Comparison of ENCODE assay signal across 24 mouse cellular contexts in the genomic region with DNA sequence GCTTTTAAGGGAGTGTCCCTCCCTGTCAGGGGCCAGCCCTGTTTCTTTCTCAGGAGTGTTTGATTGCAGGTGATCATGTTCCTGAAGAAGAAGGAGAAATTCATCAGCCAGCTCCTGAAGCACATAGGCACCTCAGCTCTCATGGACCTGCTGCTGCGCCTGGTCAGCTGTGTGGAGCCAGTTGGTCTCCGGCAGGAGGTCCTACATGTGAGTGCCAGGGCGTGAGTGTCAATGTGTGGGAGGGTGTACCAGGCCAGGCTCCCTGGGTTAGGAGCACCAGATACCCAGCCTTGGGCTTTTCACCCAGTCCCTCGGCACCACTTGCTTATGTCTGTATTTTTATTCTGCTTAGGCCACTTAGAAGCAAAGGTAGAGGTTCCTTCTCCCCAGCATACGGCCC. TPM values are rescaled to one million over a fixed set of nuclear protein-coding genes. Genes with fewer than 3 reads are reported as not detected.
DNase-seq lines count a peak whose midpoint lies in the region; ATAC-seq and TF ChIP-seq lines count a peak whose summit lies in the region.
"Had no signal": no experiment of that assay in that cellular context is flagged by ENCODE, and none has a peak within 500 bp of the region (broad histone marks: within the 10 kb centered on the region; RNA-seq: fewer than 3 reads in every experiment).

No protein-coding gene starts in this region.

- H3K4me1 ChIP-seq in cerebellum, adult 2 months (ENCODE audit: control insufficient read depth, insufficient read depth, low read length): peaks cover 17% of the 10 kb centered on the region
- H3K4me1 ChIP-seq: heart, embryonic 10.5 days; heart, embryonic 13.5 days had no signal

- ATAC-seq in cerebellum, adult (ENCODE audit: insufficient number of reproducible peaks, low FRiP score, low TSS enrichment): peak; percentile 75; the same call in 1 of the 2 replicates
- ATAC-seq: activated CD4-positive, CD25-positive, alpha-beta regulatory T cell, adult 4 months; forebrain, embryonic 13.5 days; forebrain, embryonic 16.5 days; intestine, postnatal 0 days had no signal

- no peak overlapping the region for H3K4me3 ChIP-seq in cerebellum, adult 2 months (replicated peaks; ENCODE audit: insufficient read depth, low read depth, low read length)
- H3K4me3 ChIP-seq: forebrain, embryonic 10.5 days; forebrain, embryonic 13.5 days; heart, embryonic 10.5 days; heart, embryonic 13.5 days had no signal

- H3K27ac ChIP-seq in cerebellum, adult 2 months (ENCODE audit: insufficient read depth, low read length): peak overlapping the region; percentile 35
- H3K27ac ChIP-seq: forebrain, embryonic 10.5 days; forebrain, embryonic 13.5 days; heart, embryonic 10.5 days; heart, embryonic 13.5 days; hindbrain, embryonic 14.5 days had no signal

- no peak for DNase-seq in cerebellum, postnatal 10 days
- peak; percentile 76 for DNase-seq in brain, adult 2 months (ENCODE audit: low read depth, low spot score)
- peak; percentile 79 to 85 for DNase-seq in cerebellum, adult 2 months
- DNase-seq in cerebellum, adult 9-11 months: peak; percentile 84
- no peak for DNase-seq in thymus, postnatal 25 days
- DNase-seq in left cerebral cortex, postnatal 10 days (ENCODE audit: extremely low spot score in 1 of 2, low spot score in 2 of 2): no peak
- no peak for DNase-seq in gastrocnemius, postnatal 4 days (ENCODE audit: low spot score in 2 of 2)
- DNase-seq: adrenal gland, adult 8-10 months; adrenal gland, postnatal 25 days; gastrocnemius, postnatal 10 days; gastrocnemius, postnatal 36 days; heart, adult 18-20 months; heart, postnatal 14 days; heart, postnatal 4 days; kidney, adult 2 months had no signal

- intact Hi-C loops in left cerebral cortex, postnatal 10 days (cut with DNase I): no loop called here

- no peak for TF ChIP-seq POLR2A in cerebellum, adult 2 months (IDR thresholded peaks at IDR 0.05; ENCODE audit: borderline replicate concordance, insufficient read depth, low read length)

- TF ChIP-seq CTCF in cerebellum, adult 2 months (IDR thresholded peaks at IDR 0.05; ENCODE audit: borderline replicate concordance, insufficient read depth, low read depth, low read length): no peak

- 20% methylated on average over 5 of the region's 5 CpGs for WGBS in cerebellum, adult 2 months

- H3K27me3 ChIP-seq in cerebellum, adult 2 months (ENCODE audit: control insufficient read depth, insufficient read depth, low read length): no peaks in the 10 kb centered on the region
- H3K27me3 ChIP-seq: forebrain, embryonic 13.5 days; heart, embryonic 13.5 days had no signal

RNA-seq across cellular contexts. Expression of gene Ppp6r2, which starts 47.6 kb away (rescaled TPM):
- 240 and 262 TPM in 2 replicates for polyA plus RNA-seq in cerebellum, adult 2 months (2012; rRNA removed)
- total RNA-seq in left cerebral cortex, postnatal 10 days (2021): 100 to 1,000 TPM; 154 to 159 TPM
- 10 to 100 TPM; 64.2 to 70.0 TPM for total RNA-seq in gastrocnemius, postnatal 4 days (2021)

RNA-seq across cellular contexts. Expression of gene Sbf1, which starts 56.1 kb away (rescaled TPM):
- polyA plus RNA-seq in cerebellum, adult 2 months (2012; rRNA removed): 321 and 324 TPM in 2 replicates
- 100 to 1,000 TPM; 180 to 205 TPM for total RNA-seq in left cerebral cortex, postnatal 10 days (2021)
- 10 to 100 TPM; 69.4 to 73.9 TPM for total RNA-seq in gastrocnemius, postnatal 4 days (2021)

Comparison
In these comparisons a context has a peak if more than half of its experiments do, and no peak if none do; other contexts are left out.
1. DNase-seq: peak in brain, adult 2 months (single experiment), cerebellum, adult 2 months (2 of 2) and cerebellum, adult 9-11 months (single experiment); none in cerebellum, postnatal 10 days (0 of 2), thymus, postnatal 25 days (single experiment), left cerebral cortex, postnatal 10 days (0 of 2) and gastrocnemius, postnatal 4 days (0 of 2).